Mouse (Mus musculus) midbrain, embryonic 14.5 days (tissue): Measurements from ENCODE around the gene Rpgr. TPM values are rescaled to one million over a fixed set of nuclear protein-coding genes. Genes with fewer than 3 reads are reported as not detected.

Source experiments
- ATAC-seq: fragments of 200-750 bp; cut with Nextera tagmentation; 2 replicates; pipeline ENCODE4 v1.8.0; 2017; ENCODE audit warnings: moderate number of reproducible peaks, moderate library complexity; ENCODE audit not compliant: low FRiP score, low TSS enrichment
- DNase-seq: peaks from one replicate; pipeline ENCODE4 v3.0.0-alpha.2; 2015
- H3K27ac ChIP-seq: fragments of 300-500 bp; sonication (generic); replicated peaks from 2 replicates; pipeline ENCODE4 v1.5.1; 2014; ENCODE audit warnings: mild to moderate bottlenecking, low read depth, low read length, moderate library complexity
- H3K27me3 ChIP-seq: fragments of 300-500 bp; sonication (generic); 2 replicates; pipeline ENCODE4 v1.6.1; 2014; ENCODE audit warnings: low read length, control low read depth, mixed read lengths; ENCODE audit not compliant: control insufficient read depth, insufficient read depth
- H3K36me3 ChIP-seq: fragments of 300-500 bp; sonication (generic); 2 replicates; pipeline ENCODE4 v1.6.1; 2014; ENCODE audit warnings: low read length, control low read depth; ENCODE audit not compliant: control insufficient read depth, insufficient read depth
- H3K4me1 ChIP-seq: fragments of 300-500 bp; sonication (generic); 2 replicates; pipeline ENCODE4 v1.6.1; 2014; ENCODE audit warnings: mild to moderate bottlenecking, antibody characterized with exemption, low read length, control low read depth; ENCODE audit not compliant: control insufficient read depth, insufficient read depth
- H3K4me2 ChIP-seq: fragments of 300-500 bp; sonication (generic); 2 replicates; pipeline ENCODE4 v1.6.1; 2014; ENCODE audit warnings: mild to moderate bottlenecking, low read length, moderate library complexity
- H3K4me3 ChIP-seq: fragments of 300-500 bp; sonication (generic); replicated peaks from 2 replicates; pipeline ENCODE4 v1.5.1; 2014; ENCODE audit warnings: low read depth, low read length
- H3K9ac ChIP-seq: fragments of 300-500 bp; sonication (generic); replicated peaks from 2 replicates; pipeline ENCODE4 v1.6.1; 2014; ENCODE audit warnings: mild to moderate bottlenecking, low read length, moderate library complexity
- H3K9me3 ChIP-seq: fragments of 300-500 bp; sonication (generic); 2 replicates; pipeline ENCODE4 v1.6.1; 2016; ENCODE audit warnings: low read length, control low read depth, mixed read lengths; ENCODE audit not compliant: control insufficient read depth
- WGBS: fragments of 180-500 bp; shearing (Covaris S2); extraction: QIAGEN DNeasy Blood & Tissue Kit; methylation state at CpG from one replicate; pipeline ENCODE4 v1.1.7; 2014; 5-methylcytosine and 5-hydroxymethylcytosine counted together
- polyA plus RNA-seq: library from polyadenylated mRNA; unstranded; fragments of >200 nt; fragmentation: Nextera tagmentation; extraction: Ambion mirVana; gene quantifications from 2 replicates; pipeline ENCODE4 v1.2.1, GENCODE M21; 2014

Gene Rpgr
- polyA plus RNA-seq, 1 experiment from 2014 or later, result 39.6 TPM

DNA sequence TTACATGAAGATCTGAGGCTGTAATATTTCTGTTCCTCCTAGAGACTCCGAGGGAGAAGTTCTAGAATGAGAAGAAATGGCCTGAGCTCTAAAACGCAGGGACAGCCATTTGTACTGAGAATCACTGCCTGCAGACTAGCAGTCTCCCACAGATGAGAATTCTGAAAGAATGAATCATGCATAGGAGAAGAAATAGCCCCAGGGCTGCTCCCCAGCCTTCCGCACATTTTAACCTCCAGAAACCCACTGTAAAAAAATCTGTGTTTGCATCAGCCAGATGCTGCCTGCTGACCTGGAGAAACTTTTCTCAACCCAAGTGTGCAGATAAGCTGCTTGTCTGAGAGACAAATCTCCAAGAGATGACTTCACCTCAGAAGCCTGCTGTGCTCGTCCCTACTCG, 111.2 kb downstream of the Rpgr start:
- H3K36me3 ChIP-seq, result no peaks in the 10 kb centered on the region
- H3K27ac ChIP-seq, result no peak overlapping the region
- H3K4me2 ChIP-seq, result no peak overlapping the region
- H3K4me3 ChIP-seq, result no peak overlapping the region
- 78% methylated on average over 5 of the region's 5 CpGs for WGBS
- DNase-seq (no peak), ATAC-seq (no peak)
- H3K9me3 ChIP-seq, result no peaks in the 10 kb centered on the region
- no peaks in the 10 kb centered on the region for H3K4me1 ChIP-seq
- no peak overlapping the region for H3K9ac ChIP-seq
- H3K27me3 ChIP-seq, result no peaks in the 10 kb centered on the region

DNA sequence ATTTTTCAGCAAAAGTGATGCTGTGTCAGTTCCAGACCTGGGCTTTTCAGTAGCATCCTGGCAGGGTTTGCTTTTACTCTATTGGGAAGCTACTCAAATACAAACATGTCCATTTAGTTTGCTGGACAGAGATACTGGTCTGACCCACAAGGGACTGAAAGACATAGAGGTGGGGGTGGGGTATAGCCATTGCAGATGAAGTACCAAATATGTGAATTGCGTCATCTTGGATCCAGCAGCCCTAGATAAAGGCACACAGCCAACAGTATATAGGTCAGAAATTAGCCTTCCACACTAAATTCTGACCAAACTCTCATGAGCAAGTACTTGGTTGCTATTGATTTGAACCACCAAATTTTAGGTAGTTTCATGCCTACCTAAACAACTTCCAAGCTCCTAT, 114.0 kb downstream of the Rpgr start:
- H3K36me3 ChIP-seq, result no peaks in the 10 kb centered on the region
- no peak overlapping the region for H3K9ac ChIP-seq
- H3K27ac ChIP-seq, result no peak overlapping the region
- ATAC-seq, result no peak
- no peak overlapping the region for H3K4me3 ChIP-seq
- WGBS, result 92% methylated on average over 1 of the region's 1 CpGs
- H3K4me1 ChIP-seq, result no peaks in the 10 kb centered on the region
- no peaks in the 10 kb centered on the region for H3K9me3 ChIP-seq
- no peaks in the 10 kb centered on the region for H3K27me3 ChIP-seq
- DNase-seq, result no peak
- no peak overlapping the region for H3K4me2 ChIP-seq

DNA sequence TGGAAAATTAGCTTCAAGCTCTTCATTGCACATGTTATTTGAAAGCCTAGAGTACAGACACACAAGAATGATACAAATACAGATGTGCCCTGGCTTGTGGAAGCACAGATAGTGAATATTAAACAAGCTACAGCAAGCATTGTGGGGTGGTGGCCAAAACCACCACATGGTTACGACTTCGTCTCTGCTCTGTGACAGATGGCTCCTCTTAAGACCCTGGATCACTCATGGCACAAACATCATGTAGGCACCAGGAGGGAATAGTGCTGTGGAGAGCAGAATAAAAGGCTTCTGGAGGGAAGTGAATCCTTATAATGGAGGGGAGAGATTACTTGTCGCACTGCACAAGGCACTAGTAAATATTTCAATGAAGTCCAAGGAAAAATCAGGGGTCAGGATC, 120.9 kb downstream of the Rpgr start:
- Histone ChIP-seq H3K9me3 (no peaks in the 10 kb centered on the region), H3K4me1 (no peaks in the 10 kb centered on the region), H3K9ac (no peak overlapping the region), H3K27ac (no peak overlapping the region), H3K4me3 (no peak overlapping the region), H3K36me3 (no peaks in the 10 kb centered on the region), H3K4me2 (no peak overlapping the region), H3K27me3 (no peaks in the 10 kb centered on the region)
- WGBS, result 72% methylated on average over 3 of the region's 3 CpGs
- DNase-seq (no peak), ATAC-seq (no peak)

DNA sequence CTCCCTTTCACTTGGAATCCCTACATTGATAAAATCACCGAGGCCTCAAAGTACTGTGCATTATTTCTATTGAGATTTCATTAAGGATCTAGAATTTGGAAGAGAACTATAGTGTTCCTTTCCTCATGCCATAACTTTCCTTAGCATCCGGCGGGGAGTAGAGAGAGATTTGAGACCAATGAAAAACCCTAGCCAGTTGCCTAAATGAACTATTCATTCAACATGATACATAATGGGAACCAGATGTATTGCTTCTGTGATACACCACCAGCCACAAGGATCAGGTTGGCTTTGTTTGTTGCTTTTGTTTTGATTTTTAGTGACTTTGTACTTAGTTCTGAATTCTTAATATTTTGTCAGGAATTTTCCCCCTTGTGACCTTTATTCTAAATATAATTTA, 136.3 kb downstream of the Rpgr start:
- Histone ChIP-seq H3K4me1 (no peaks in the 10 kb centered on the region), H3K36me3 (no peaks in the 10 kb centered on the region), H3K27ac (no peak overlapping the region), H3K9me3 (no peaks in the 10 kb centered on the region), H3K27me3 (no peaks in the 10 kb centered on the region), H3K4me2 (no peak overlapping the region), H3K9ac (no peak overlapping the region), H3K4me3 (no peak overlapping the region)
- ATAC-seq (no peak), DNase-seq (no peak)
- 72% methylated on average over 3 of the region's 3 CpGs for WGBS

DNA sequence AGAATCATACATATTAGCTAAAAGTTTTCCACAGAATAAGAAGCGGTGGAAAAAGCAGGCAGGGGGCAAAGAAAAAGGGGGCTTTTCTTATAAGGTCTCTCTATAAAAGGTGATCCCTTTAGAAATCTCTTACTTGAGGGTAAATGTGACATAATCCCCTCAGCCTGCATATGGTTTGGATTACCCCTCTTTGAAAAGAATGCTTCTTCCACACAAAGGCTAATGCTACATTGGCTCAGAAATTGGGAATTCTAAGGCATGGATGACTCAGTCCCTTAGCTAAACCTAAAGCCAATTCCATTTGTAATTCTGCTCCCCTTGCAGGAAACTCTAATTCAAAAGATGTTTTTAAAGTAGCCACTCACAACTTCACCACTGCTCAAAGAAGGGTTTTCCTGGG, 136.7 kb downstream of the Rpgr start:
- no peaks in the 10 kb centered on the region for H3K27me3 ChIP-seq
- H3K4me3 ChIP-seq, result no peak overlapping the region
- ATAC-seq (no peak), DNase-seq (no peak)
- no peaks in the 10 kb centered on the region for H3K4me1 ChIP-seq
- WGBS, result 28% methylated on average over 1 of the region's 1 CpGs
- no peak overlapping the region for H3K27ac ChIP-seq
- no peaks in the 10 kb centered on the region for H3K9me3 ChIP-seq
- H3K36me3 ChIP-seq, result no peaks in the 10 kb centered on the region
- no peak overlapping the region for H3K4me2 ChIP-seq
- no peak overlapping the region for H3K9ac ChIP-seq

DNA sequence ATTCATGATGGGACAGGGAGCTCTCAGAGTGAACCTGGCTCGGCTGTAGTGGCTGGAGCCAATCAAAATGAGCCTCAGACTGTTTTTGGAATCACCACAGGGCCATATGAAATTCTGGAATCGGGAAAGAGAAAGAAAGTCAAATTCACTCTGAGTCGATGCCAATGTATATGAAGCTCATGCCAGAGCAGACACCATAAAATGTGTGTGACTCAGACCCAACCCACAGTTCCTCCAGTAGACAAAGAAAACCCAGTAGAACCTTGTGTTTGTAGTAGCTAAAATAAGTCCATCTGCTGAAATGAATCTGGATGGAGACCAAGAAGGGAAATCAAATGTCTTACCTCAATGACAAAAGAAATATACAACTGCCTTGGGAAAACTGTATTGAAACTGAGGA, 142.8 kb downstream of the Rpgr start:
- no peak for DNase-seq
- Histone ChIP-seq H3K9ac (no peak overlapping the region), H3K36me3 (no peaks in the 10 kb centered on the region), H3K27me3 (no peaks in the 10 kb centered on the region), H3K4me2 (no peak overlapping the region), H3K27ac (no peak overlapping the region), H3K4me3 (no peak overlapping the region), H3K9me3 (no peaks in the 10 kb centered on the region), H3K4me1 (no peaks in the 10 kb centered on the region)
- no peak for ATAC-seq
- 79% methylated on average over 3 of the region's 3 CpGs for WGBS

DNA sequence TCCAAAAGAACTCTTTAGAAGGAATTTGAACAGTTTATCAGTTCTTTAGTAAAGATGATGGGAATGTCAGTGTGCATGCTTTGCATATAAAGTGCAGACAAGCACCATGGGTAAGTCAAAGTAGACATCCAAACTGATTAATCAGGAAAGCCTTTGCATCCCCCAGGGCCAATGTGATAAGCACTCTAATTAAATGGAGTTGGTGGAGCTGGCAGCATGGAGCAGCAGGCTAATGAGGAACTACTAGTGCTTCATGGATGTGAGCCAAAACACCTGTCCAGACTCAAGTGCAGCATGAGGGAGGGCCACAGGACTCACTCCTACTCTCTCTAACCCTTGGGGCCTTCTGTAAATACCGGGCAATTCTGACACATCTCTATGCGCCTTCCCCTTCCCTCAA, 145.2 kb downstream of the Rpgr start:
- 74% methylated on average over 2 of the region's 2 CpGs for WGBS
- Histone ChIP-seq H3K36me3 (no peaks in the 10 kb centered on the region), H3K4me3 (no peak overlapping the region), H3K9me3 (no peaks in the 10 kb centered on the region), H3K9ac (no peak overlapping the region), H3K4me1 (no peaks in the 10 kb centered on the region), H3K4me2 (no peak overlapping the region), H3K27ac (no peak overlapping the region), H3K27me3 (no peaks in the 10 kb centered on the region)
- DNase-seq (peak; percentile 38), ATAC-seq (no peak; the same call in 1 of the 2 replicates)

DNA sequence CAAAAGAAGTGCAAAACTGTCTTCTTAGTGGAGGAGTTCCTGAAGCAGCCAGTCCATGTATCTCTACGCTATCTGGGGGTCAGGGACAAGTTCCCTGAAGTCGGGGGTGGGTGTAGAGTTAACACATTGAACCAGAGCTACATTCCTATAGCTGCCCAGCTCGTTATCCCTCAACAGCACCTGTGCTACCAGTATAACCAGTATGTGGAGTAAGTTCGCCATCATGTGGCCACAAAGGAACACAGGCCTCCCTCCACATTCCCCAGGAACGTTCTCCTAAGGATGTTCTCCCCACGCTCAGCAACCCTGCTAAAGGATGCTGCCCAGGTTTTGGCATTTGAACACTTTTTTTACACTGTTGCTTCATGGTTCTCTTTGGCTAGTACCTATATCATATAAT, 146.0 kb downstream of the Rpgr start:
- 24% methylated on average over 6 of the region's 6 CpGs for WGBS
- DNase-seq, result peak; percentile 73
- no peaks in the 10 kb centered on the region for H3K4me1 ChIP-seq

DNA sequence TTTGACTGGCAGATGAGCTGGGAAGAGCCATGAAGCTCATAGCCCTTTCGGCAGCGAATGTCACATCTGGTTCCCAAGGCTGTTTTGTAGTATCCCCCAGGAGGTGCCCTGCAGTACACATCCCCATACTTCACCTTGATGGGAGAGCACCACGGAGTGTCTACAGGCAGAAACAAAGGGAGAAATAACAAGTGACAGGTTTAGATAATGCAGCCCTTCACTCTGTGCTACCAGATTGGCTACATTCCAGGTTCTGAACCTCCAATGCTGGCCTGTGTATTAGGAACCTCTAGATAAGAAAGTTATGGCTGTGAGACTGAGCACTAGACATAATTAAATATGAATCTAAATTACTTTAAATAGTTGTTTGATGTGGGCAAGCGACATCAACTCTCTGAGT, 147.3 kb downstream of the Rpgr start:
- Histone ChIP-seq H3K4me1 (no peaks in the 10 kb centered on the region), H3K4me2 (no peak overlapping the region), H3K27ac (no peak overlapping the region), H3K27me3 (no peaks in the 10 kb centered on the region), H3K9ac (no peak overlapping the region), H3K36me3 (no peaks in the 10 kb centered on the region), H3K4me3 (no peak overlapping the region), H3K9me3 (no peaks in the 10 kb centered on the region)
- DNase-seq (no peak), ATAC-seq (no peak)
- WGBS, result 65% methylated on average over 4 of the region's 4 CpGs

More for the DNA sequence above, 146.0 kb downstream of the Rpgr start:
- no peak overlapping the region for H3K4me3 ChIP-seq
- no peak; the same call in 1 of the 2 replicates for ATAC-seq
- no peak overlapping the region for H3K9ac ChIP-seq
- H3K36me3 ChIP-seq, result no peaks in the 10 kb centered on the region
- H3K9me3 ChIP-seq, result no peaks in the 10 kb centered on the region
- H3K27ac ChIP-seq, result no peak overlapping the region
- no peak overlapping the region for H3K4me2 ChIP-seq
- H3K27me3 ChIP-seq, result no peaks in the 10 kb centered on the region
